Mouse (Mus musculus): Measurements from ENCODE around the gene Dnah8. TPM values are rescaled to one million over a fixed set of nuclear protein-coding genes. Genes with fewer than 3 reads are reported as not detected.

Gene Dnah8
- polyA plus RNA-seq, 1 experiment, result 1.1 TPM

- TF ChIP-seq GATA1 (IDR thresholded peaks at IDR 0.05; ENCODE audit: low read length), result no peak
These were observed 256.8 kb downstream of the Dnah8 start for GRCm38 (mm10) chr17:30881001-30881400.

DNA sequence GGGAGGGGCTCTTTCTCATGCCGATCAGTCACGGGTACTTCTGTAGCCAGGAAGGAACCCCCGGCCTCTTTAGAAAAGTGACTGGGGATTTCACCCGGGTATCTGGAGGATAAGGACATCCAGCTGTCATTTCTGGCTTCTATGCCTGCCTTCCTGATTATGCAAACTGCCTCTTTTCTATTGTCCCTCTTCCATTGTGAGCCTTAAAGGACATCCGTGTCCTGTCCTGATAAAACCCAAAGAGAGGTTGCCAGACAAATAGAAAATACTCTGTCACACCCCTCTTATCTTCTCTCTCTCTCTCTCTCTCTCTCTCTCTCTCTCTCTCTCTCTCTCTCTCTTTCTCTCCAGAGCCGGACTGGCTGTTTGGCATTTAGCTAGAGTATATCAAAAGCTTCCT is 258.1 kb downstream of the Dnah8 start:
- no peak for TF ChIP-seq GATA1 (IDR thresholded peaks at IDR 0.05; ENCODE audit: low read length)

GRCm38 (mm10) chr17:30883534-30883933 is 259.4 kb downstream of the Dnah8 start:
- no peak for TF ChIP-seq GATA1 (IDR thresholded peaks at IDR 0.05; ENCODE audit: low read length)

GRCm38 (mm10) chr17:30892086-30892485 is 267.9 kb downstream of the Dnah8 start:
- no peak for TF ChIP-seq GATA1 (IDR thresholded peaks at IDR 0.05; ENCODE audit: low read length)

DNA sequence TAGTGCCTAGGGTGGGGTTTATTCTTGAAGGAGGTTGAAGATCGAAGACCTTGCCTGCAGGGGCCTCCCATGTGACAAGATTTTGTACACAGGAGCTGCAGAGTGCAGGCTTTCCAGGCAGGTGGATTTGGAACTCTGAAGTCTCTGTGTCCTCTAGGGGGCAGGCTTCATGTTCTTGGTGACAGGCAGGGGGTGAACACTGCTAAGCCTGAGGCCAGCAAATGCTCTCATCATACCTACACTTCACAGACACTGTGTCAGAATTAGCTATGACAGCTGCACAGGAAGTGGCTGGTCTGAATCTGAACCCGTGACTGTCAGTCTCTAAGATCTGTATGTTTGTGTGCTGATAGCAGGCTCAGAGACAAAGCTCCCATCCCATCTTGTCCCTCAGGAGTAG is 268.6 kb downstream of the Dnah8 start:
- no peak for TF ChIP-seq GATA1 (IDR thresholded peaks at IDR 0.05; ENCODE audit: low read length)

DNA sequence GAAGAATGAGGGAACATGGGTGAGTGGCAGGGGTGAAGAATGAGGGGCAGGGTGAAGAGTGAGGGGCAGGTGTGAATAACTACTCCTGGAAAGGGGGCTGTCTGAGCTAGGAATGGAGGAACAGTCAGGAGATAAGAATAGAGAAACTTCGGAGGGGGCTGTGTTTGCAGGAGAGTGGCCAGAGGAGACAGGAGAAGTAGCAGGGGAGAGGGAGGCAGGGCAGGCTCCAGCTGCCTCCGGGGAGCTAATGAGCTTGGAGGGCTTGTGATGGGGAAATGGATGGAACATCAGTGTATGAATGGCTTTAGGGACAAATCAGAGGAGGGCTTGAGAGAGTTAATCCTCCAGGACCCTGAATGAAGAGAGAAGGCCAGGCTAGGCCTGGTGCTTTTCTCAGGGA is 272.9 kb downstream of the Dnah8 start:
- no peak for TF ChIP-seq GATA1 (IDR thresholded peaks at IDR 0.05; ENCODE audit: low read length)

DNA sequence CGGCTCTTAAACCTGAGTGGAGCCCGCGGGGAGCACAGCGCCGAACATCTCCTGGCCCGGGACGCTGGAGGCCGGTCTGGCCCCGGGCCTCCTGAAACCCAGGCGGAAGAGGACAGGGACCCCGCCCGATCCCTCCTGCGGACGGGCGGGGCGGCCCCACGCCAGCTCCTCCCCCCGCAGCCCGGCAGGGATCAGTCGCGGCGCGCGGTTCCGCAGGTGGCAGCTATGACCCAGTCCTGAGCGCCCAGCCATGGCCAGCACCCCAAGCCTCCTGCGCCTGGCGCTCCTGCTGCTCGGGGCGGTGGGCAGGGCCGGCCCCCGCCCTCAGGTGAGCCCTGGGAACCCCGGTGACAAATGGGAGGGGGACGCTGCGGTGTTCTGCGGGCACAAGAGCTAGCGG is 277.5 kb downstream of the Dnah8 start, which contains the start of gene Glp1r:
TSS of gene Glp1r (plus strand) at position 191 of the 400 bp plus-strand sequence.
- TF ChIP-seq GATA1 (IDR thresholded peaks at IDR 0.05; ENCODE audit: low read length), result no peak

DNA sequence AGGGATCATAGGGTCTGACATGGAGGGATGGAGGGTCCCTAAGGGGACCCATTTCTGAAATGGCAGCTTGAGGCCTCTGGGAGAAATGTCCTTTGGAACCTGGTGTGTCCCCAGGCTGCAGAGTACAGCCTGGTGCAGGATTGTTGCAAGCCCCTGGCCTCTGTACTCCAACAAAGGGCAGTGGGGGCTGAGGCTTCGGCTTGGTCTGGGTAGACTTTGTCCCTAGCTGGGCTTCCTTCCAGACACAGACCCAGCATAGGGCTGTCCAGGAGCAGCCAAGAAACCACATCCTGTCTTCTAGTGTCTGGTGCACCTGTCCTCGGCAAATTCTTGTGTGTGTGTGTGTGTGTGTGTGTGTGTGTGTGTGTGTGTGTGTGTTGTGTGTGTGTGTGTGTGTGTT is 279.9 kb downstream of the Dnah8 start:
- no peak for TF ChIP-seq GATA1 (IDR thresholded peaks at IDR 0.05; ENCODE audit: low read length)

GRCm38 (mm10) chr17:30907577-30907976 is 283.4 kb downstream of the Dnah8 start:
- TF ChIP-seq GATA1 (IDR thresholded peaks at IDR 0.05; ENCODE audit: low read length), result no peak

- no peak for TF ChIP-seq GATA1 (IDR thresholded peaks at IDR 0.05; ENCODE audit: low read length)
These were observed 286.9 kb downstream of the Dnah8 start for GRCm38 (mm10) chr17:30910866-30911731.

GRCm38 (mm10) chr17:30911732-30912088 is 287.6 kb downstream of the Dnah8 start:
- TF ChIP-seq GATA1 (IDR thresholded peaks at IDR 0.05; ENCODE audit: low read length), result no peak

- no peak for TF ChIP-seq GATA1 (IDR thresholded peaks at IDR 0.05; ENCODE audit: low read length)
These were observed 288.4 kb downstream of the Dnah8 start for GRCm38 (mm10) chr17:30912536-30912935.

GRCm38 (mm10) chr17:30914264-30914663 is 290.1 kb downstream of the Dnah8 start:
- TF ChIP-seq GATA1 (IDR thresholded peaks at IDR 0.05; ENCODE audit: low read length), result no peak

DNA sequence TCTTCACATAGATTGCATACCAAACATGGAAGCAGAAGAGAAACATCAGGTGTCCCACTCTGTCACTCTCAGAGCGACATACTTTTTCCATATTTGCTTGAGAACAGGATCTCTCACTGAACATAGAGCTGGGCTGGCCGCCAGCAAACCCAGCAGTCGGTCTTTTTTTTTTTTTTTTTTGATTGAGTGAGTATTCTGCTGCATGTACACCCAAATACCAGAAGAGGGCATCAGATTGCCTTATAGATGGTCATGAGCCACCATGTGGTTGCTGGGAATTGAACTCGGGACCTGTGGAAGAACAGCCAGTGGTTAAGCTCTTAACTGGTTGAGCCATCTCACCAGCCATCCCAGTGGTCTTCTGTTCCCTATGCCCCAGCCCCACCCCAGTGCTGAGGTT is 299.4 kb downstream of the Dnah8 start:
- TF ChIP-seq GATA1 (IDR thresholded peaks at IDR 0.05; ENCODE audit: low read length), result no peak

Other genes starting within 250 kb of the Dnah8 start
- gene Btbd9, start 47.9 kb upstream of the Dnah8 start, polyA plus RNA-seq (2012), result 60.1 and 84.3 TPM in 2 replicates
- gene Glo1, start 2.5 kb downstream of the Dnah8 start, polyA plus RNA-seq (2012), result 42.2 and 93.0 TPM in 2 replicates